In the genomic region with DNA sequence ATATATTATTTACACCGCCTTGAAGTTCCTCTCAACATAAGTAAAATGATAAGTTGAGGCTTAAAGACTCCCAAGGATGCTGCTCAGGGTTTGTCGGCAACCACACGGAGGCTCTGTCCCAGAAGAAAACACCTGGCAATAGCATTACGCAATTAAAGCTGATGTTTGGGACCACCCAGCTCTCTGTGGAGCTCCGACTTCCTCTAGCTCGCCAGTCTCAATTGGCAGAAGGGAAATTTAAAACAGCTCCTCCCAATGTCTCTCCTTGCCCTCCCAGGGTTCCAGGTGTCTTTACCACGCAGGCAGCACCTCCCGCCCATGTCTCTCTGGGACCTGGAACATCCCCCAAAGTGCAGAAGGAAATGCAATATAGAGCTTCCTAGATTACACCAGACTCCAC, we compare ENCODE assay signal across 12 mouse cellular contexts.
"Had no signal": no experiment of that assay in that cellular context is flagged by ENCODE, and none has a peak within 500 bp of the region (broad histone marks: within the 10 kb centered on the region; RNA-seq: fewer than 3 reads in every experiment).

No protein-coding gene starts in this region.

- H3K27me3 ChIP-seq: limb, embryonic 13.5 days; neural tube, embryonic 12.5 days had no signal

- H3K4me2 ChIP-seq: limb, embryonic 13.5 days had no signal

- DNase-seq: kidney, postnatal 10 days; kidney, postnatal 4 days; lung, adult 18-20 months; midbrain, embryonic 14.5 days; right cerebral cortex, postnatal 4 days; spleen, adult 18-20 months; thymus, adult 18-20 months; thymus, postnatal 14 days had no signal

- H3K9me3 ChIP-seq: limb, embryonic 13.5 days; neural tube, embryonic 12.5 days had no signal

- H3K36me3 ChIP-seq: limb, embryonic 13.5 days; neural tube, embryonic 12.5 days had no signal

- H3K4me3 ChIP-seq: layer of hippocampus, adult 2 months; limb, embryonic 13.5 days; neural tube, embryonic 12.5 days had no signal

- H3K27ac ChIP-seq: limb, embryonic 13.5 days; liver, embryonic 14.5 days; neural tube, embryonic 12.5 days had no signal

- H3K9ac ChIP-seq: limb, embryonic 13.5 days; liver, embryonic 14.5 days; neural tube, embryonic 12.5 days had no signal
